Mouse (Mus musculus): ENCODE measurements around the gene Haghl.

- TF ChIP-seq CTCF (IDR thresholded peaks at IDR 0.05; ENCODE audit: low read depth), result no peak
- TF ChIP-seq EP300 (optimal IDR thresholded peaks at IDR 0.05), result no peak
These were observed 10.2 kb upstream of the Haghl start, which contains the start of gene AC134908.4 for GRCm38 (mm10) chr17:25795609-25796092.
